Mouse (Mus musculus) intestine, embryonic 14.5 days (tissue): Measurements from ENCODE around the gene Ppp1r17. TPM values are rescaled to one million over a fixed set of nuclear protein-coding genes. Genes with fewer than 3 reads are reported as not detected.

Experiments
- ATAC-seq: fragments of 200-750 bp; cut with Nextera tagmentation; replicated peaks from 2 replicates; pipeline ENCODE4 v1.8.0; 2017; ENCODE audit warnings: low read depth, moderate number of reproducible peaks, moderate TSS enrichment, moderate library complexity; ENCODE audit not compliant: low FRiP score, low TSS enrichment
- DNase-seq: peaks from one replicate; pipeline ENCODE4 v3.0.0-alpha.2; 2018; ENCODE audit warnings: low spot score
- H3K27ac ChIP-seq: fragments of 300-500 bp; sonication (generic); 2 replicates; pipeline ENCODE4 v1.5.1; 2014; ENCODE audit warnings: low read depth, mild to moderate bottlenecking, control low read depth
- H3K27me3 ChIP-seq: fragments of 300-500 bp; sonication (generic); replicated peaks from 2 replicates; pipeline ENCODE4 v1.6.1; 2014; ENCODE audit warnings: low read length, control low read depth; ENCODE audit not compliant: control insufficient read depth, insufficient read depth
- H3K36me3 ChIP-seq: fragments of 300-500 bp; sonication (generic); 2 replicates; pipeline ENCODE4 v1.6.1; 2014; ENCODE audit warnings: low read length, control low read depth; ENCODE audit not compliant: control insufficient read depth, insufficient read depth
- H3K4me1 ChIP-seq: fragments of 300-500 bp; sonication (generic); replicated peaks from 2 replicates; pipeline ENCODE4 v1.6.1; 2014; ENCODE audit warnings: low read length, control low read depth, mixed read lengths; ENCODE audit not compliant: control insufficient read depth, insufficient read depth
- H3K4me2 ChIP-seq: fragments of 300-500 bp; sonication (generic); 2 replicates; pipeline ENCODE4 v1.6.1; 2014; ENCODE audit warnings: low read length
- H3K4me3 ChIP-seq: fragments of 300-500 bp; sonication (generic); 2 replicates; pipeline ENCODE4 v1.5.1; 2014; ENCODE audit warnings: low read depth, low read length, control low read depth, mixed read lengths
- H3K9ac ChIP-seq: fragments of 300-500 bp; sonication (generic); 2 replicates; pipeline ENCODE4 v1.6.1; 2014; ENCODE audit warnings: mild to moderate bottlenecking, low read length
- H3K9me3 ChIP-seq: fragments of 300-500 bp; sonication (generic); 2 replicates; pipeline ENCODE4 v1.6.1; 2016; ENCODE audit warnings: low read length, control low read depth; ENCODE audit not compliant: control insufficient read depth
- WGBS: fragments of 180-500 bp; shearing (Covaris S2); extraction: QIAGEN DNeasy Blood & Tissue Kit; methylation state at CpG from one replicate; pipeline ENCODE4 v1.1.7; 2014; 5-methylcytosine and 5-hydroxymethylcytosine counted together
- polyA plus RNA-seq: library from polyadenylated mRNA; unstranded; fragments of >200 nt; fragmentation: Nextera tagmentation; extraction: Ambion mirVana; gene quantifications from 2 replicates; pipeline ENCODE4 v1.2.1, GENCODE M21; 2014

Gene Ppp1r17
- polyA plus RNA-seq, 1 experiment from 2014 or later = 0.26 TPM

- ATAC-seq = no peak
- no peaks in the 10 kb centered on the region for H3K36me3 ChIP-seq
These were observed 12.7 kb downstream of the Ppp1r17 start for GRCm38 (mm10) chr6:56029986-56030385.

GRCm38 (mm10) chr6:56032231-56032630 is 14.9 kb downstream of the Ppp1r17 start:
- Histone ChIP-seq H3K9ac (no peak overlapping the region), H3K4me2 (no peak overlapping the region), H3K36me3 (no peaks in the 10 kb centered on the region), H3K4me3 (no peak overlapping the region), H3K27me3 (no peaks in the 10 kb centered on the region), H3K9me3 (no peaks in the 10 kb centered on the region), H3K27ac (no peak overlapping the region), H3K4me1 (no peaks in the 10 kb centered on the region)
- DNase-seq = no peak
- 76% methylated on average over 2 of the region's 2 CpGs for WGBS
- ATAC-seq = no peak

More at GRCm38 (mm10) chr6:56029986-56030385, 12.7 kb downstream of the Ppp1r17 start:
- H3K9ac ChIP-seq = no peak overlapping the region
- H3K4me3 ChIP-seq = no peak overlapping the region
- H3K4me2 ChIP-seq = no peak overlapping the region
- no peak for DNase-seq
- no peaks in the 10 kb centered on the region for H3K4me1 ChIP-seq
- H3K9me3 ChIP-seq = no peaks in the 10 kb centered on the region
- H3K27me3 ChIP-seq = no peaks in the 10 kb centered on the region
- 61% methylated on average over 5 of the region's 5 CpGs for WGBS
- H3K27ac ChIP-seq = no peak overlapping the region

GRCm38 (mm10) chr6:56035054-56035453 is 17.8 kb downstream of the Ppp1r17 start:
- DNase-seq (no peak), ATAC-seq (no peak)
- H3K36me3 ChIP-seq = no peaks in the 10 kb centered on the region
- H3K4me2 ChIP-seq = no peak overlapping the region
- no peaks in the 10 kb centered on the region for H3K4me1 ChIP-seq
- no peak overlapping the region for H3K4me3 ChIP-seq
- H3K27ac ChIP-seq = no peak overlapping the region
- no peaks in the 10 kb centered on the region for H3K27me3 ChIP-seq
- H3K9me3 ChIP-seq = no peaks in the 10 kb centered on the region
- 77% methylated on average over 10 of the region's 10 CpGs for WGBS
- H3K9ac ChIP-seq = no peak overlapping the region

GRCm38 (mm10) chr6:56039476-56040055 is 22.3 kb downstream of the Ppp1r17 start:
- Histone ChIP-seq H3K27ac (no peak overlapping the region), H3K36me3 (no peaks in the 10 kb centered on the region), H3K9me3 (no peaks in the 10 kb centered on the region), H3K4me3 (no peak overlapping the region), H3K27me3 (no peaks in the 10 kb centered on the region), H3K4me2 (no peak overlapping the region), H3K4me1 (no peaks in the 10 kb centered on the region), H3K9ac (no peak overlapping the region)
- ATAC-seq (no peak), DNase-seq (no peak)
- WGBS = 69% methylated on average over 4 of the region's 4 CpGs

- Histone ChIP-seq H3K36me3 (no peaks in the 10 kb centered on the region), H3K9ac (no peak overlapping the region), H3K4me2 (no peak overlapping the region), H3K4me1 (no peaks in the 10 kb centered on the region), H3K9me3 (no peaks in the 10 kb centered on the region), H3K27me3 (no peaks in the 10 kb centered on the region), H3K4me3 (no peak overlapping the region), H3K27ac (no peak overlapping the region)
- 47% methylated on average over 5 of the region's 5 CpGs for WGBS
- DNase-seq = no peak
- no peak for ATAC-seq
These were observed 27.0 kb downstream of the Ppp1r17 start for GRCm38 (mm10) chr6:56044270-56044669.

GRCm38 (mm10) chr6:56044716-56045115 is 27.4 kb downstream of the Ppp1r17 start:
- Histone ChIP-seq H3K9me3 (no peaks in the 10 kb centered on the region), H3K27ac (no peak overlapping the region), H3K4me1 (no peaks in the 10 kb centered on the region), H3K36me3 (no peaks in the 10 kb centered on the region), H3K9ac (no peak overlapping the region), H3K4me3 (no peak overlapping the region), H3K4me2 (no peak overlapping the region), H3K27me3 (no peaks in the 10 kb centered on the region)
- WGBS = 92% methylated on average over 1 of the region's 1 CpGs
- DNase-seq (no peak), ATAC-seq (no peak)

GRCm38 (mm10) chr6:56048580-56048979 is 31.3 kb downstream of the Ppp1r17 start:
- Histone ChIP-seq H3K27ac (no peak overlapping the region), H3K9ac (no peak overlapping the region), H3K4me3 (no peak overlapping the region), H3K4me1 (no peaks in the 10 kb centered on the region), H3K27me3 (no peaks in the 10 kb centered on the region), H3K4me2 (no peak overlapping the region), H3K36me3 (no peaks in the 10 kb centered on the region), H3K9me3 (no peaks in the 10 kb centered on the region)
- DNase-seq = no peak
- ATAC-seq = no peak
- 72% methylated on average over 3 of the region's 3 CpGs for WGBS

- DNase-seq (no peak), ATAC-seq (no peak; the same call in 1 of the 2 replicates)
- Histone ChIP-seq H3K4me1 (no peaks in the 10 kb centered on the region), H3K4me3 (no peak overlapping the region), H3K36me3 (no peaks in the 10 kb centered on the region), H3K27me3 (no peaks in the 10 kb centered on the region), H3K9me3 (no peaks in the 10 kb centered on the region), H3K27ac (no peak overlapping the region), H3K9ac (no peak overlapping the region), H3K4me2 (no peak overlapping the region)
- 30% methylated on average over 4 of the region's 4 CpGs for WGBS
These were observed 31.8 kb downstream of the Ppp1r17 start for GRCm38 (mm10) chr6:56049104-56049503.

- no peak overlapping the region for H3K4me2 ChIP-seq
- ATAC-seq (no peak), DNase-seq (no peak)
- no peaks in the 10 kb centered on the region for H3K9me3 ChIP-seq
- no peaks in the 10 kb centered on the region for H3K36me3 ChIP-seq
- H3K27ac ChIP-seq = no peak overlapping the region
- H3K4me3 ChIP-seq = no peak overlapping the region
- H3K4me1 ChIP-seq = no peaks in the 10 kb centered on the region
- H3K27me3 ChIP-seq = no peaks in the 10 kb centered on the region
- no peak overlapping the region for H3K9ac ChIP-seq
These were observed 46.4 kb downstream of the Ppp1r17 start for GRCm38 (mm10) chr6:56063736-56064135.
